Mouse (Mus musculus): ENCODE measurements around the gene Krt76. TPM values are rescaled to one million over a fixed set of nuclear protein-coding genes. Genes with fewer than 3 reads are reported as not detected.

The Krt76 gene
- total RNA-seq, 2 experiments from 2014 or later = not detected

DNA sequence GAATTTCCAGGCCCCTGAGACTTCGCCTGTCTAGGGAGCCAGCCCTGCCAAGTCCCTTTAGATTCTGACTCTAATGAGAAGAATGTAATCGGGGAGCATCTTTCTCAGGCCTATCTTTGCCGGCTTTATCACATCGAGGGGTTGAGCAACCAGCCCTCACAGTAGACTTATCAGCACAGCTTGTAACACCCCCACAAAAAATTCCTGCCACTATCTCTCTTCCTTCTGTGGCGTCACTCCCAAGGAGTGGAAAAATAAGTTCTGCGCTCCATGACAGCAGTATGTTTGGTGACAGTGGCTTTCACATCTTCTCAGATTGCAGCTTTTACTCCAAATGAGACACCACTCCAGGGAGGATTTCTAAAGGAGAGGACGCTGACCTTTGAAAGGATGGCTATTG lies 26.0 kb downstream of the Krt76 start:
- intact Hi-C loops (cut with DNase I) = no loop called here
- DNase-seq = no peak

DNA sequence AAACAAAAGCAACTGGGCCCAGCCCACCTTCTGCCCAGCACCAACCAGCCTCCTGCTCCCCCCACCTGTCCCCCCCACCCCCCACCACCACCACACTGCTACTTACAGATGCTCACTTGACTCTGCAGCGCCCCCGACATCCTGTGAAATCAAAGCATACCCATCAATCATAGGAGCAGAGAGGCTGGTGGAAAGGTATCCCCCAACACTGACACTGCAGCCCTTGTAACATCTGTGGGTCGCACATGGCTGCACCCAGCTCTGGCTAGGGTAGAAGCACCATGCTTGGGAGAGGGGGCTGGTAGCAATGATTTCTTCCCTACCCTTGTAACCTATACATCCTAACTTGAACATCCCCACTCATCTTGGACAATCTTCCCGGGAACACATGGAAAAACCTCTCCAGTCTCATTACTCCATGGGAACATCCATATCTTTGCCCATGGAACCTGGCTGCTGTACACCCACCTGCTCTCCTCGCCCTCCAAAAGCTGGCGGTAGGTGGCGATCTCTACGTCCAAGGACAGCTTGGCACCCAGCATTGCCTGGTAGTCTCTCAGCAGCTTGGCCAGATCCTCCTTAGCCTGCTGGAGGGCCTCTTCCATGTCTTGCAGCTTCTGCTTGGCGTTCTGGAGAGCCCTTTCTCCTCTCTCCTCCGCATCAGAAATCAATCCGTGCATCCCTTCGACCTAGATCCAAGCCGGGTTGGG lies 32.1 kb downstream of the Krt76 start:
- intact Hi-C loops (cut with DNase I) = no loop called here
- peak; percentile 2 to 12 for DNase-seq

DNA sequence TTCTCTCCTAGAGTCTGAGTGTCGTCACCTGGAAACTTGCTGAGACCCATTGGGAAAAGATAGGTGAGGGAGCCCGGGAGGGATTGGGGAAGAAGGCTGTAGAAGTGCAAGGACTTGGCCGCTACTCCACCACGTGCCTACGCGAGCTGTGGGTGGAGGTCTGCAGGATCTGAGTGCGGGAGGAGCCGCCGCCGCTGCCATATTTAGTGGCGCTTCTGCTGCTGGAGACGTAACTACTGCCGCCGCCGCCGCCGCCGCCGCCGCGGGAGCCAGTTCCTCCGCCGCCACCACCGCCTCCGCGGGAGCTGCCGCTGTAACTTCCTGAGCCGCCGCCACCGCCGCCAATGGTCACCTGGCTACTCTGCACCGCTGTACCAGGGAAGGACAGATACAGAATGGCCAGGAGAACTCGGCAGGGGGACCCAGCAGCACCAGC lies 33.0 kb downstream of the Krt76 start:
- intact Hi-C loops (cut with DNase I) = no loop called here

DNA sequence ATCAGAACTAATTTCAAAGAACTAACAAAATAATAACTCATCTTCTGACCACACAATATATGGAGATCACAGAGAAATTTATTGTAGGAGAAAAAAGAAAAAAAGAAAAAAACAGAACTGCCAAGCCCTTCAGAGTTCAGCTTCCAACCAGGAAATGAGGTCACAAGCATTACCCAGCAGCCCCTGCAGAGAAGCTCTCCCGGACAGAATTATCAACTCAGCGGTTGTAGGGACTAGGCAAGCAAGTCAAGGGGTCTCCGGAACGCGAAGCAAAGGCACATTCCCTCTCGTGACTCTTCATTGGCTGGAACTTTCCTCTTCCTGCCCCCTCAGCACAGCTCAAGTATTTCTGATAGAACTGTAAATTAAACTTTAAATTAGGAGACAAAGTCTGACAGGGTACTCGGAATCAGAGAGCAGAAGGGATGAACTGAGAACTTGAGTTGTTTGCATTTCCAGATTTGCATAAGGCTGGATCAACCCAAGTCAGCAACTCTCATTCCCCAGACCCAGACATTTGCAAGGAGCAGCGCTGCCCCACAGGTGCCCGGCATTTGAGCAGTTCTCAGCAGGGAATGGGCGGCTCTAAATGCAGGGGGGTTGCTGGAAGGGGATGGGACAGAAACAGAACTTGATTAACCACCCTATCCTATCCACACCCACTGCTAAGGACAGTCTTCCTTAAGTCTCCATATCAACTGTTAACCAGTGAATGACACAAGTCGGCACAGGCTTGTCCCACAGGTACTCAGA lies 33.9 kb downstream of the Krt76 start:
- intact Hi-C loops (cut with DNase I) = no loop called here

More for the DNA sequence above, 33.0 kb downstream of the Krt76 start:
- peak; percentile 28 to 39 for DNase-seq

DNA sequence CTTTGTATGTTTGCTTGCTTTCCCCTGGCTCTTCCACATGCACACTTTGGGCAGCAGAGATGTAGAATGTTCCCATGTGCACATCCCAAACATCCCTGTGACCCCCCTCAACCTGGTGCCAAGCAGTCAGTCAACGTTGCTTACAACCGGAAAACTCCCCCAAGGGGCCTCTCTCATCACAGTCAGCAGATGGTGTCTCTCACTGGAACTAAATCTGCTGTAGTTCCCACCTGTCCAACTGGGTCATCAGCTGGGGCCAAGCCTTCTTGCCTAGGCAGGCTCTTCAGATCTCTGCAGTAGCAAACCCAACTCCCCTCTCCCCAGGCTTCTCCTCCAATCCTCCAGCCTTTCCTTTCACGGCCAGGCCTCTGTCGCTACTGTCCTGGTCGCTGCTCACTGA lies 36.0 kb downstream of the Krt76 start:
- intact Hi-C loops (cut with DNase I) = no loop called here
- no peak for DNase-seq

More for the DNA sequence above, 33.9 kb downstream of the Krt76 start:
- DNase-seq = peak in 1 of 2 experiments; percentile 4

DNA sequence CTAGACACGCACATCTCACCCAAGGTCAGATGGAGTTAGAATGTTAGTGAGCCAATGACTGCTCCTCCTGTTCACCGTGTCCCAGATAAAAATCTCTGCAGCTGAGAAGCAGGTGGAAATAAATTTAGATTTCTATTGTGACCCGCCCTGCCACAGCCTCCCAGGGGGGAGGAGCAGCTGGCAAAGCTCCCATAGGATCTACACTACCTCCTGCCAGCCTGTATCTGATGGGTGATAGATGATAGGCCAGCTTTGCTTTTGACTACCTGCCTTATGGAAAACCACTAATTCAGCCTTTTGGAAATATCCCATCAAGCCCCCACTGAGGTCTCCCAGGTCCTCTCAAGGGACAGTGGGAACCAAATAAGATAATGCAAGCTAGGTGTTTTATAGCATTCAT lies 37.0 kb downstream of the Krt76 start:
- intact Hi-C loops (cut with DNase I) = no loop called here
- no peak for DNase-seq

DNA sequence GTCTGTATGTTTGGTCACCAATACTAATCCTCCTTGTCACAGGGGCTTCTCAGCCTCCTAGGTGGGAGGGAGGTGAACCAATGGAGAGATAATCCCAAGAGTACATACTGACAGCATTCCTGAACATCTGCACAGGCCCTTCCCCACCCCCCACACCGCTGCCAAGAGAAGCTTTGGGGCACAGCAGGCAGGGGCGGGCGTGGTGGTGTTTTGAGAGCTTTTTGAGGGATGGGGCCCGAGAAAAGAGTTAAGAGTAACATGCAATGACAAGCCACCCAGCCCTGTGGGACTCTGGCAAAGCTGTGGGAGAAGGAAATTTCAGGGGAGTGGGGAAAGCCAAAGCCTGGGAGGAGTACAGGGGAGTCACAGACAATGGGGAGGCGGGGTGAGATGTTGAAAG lies 38.4 kb downstream of the Krt76 start:
- intact Hi-C loops (cut with DNase I) = no loop called here
- no peak for DNase-seq

DNA sequence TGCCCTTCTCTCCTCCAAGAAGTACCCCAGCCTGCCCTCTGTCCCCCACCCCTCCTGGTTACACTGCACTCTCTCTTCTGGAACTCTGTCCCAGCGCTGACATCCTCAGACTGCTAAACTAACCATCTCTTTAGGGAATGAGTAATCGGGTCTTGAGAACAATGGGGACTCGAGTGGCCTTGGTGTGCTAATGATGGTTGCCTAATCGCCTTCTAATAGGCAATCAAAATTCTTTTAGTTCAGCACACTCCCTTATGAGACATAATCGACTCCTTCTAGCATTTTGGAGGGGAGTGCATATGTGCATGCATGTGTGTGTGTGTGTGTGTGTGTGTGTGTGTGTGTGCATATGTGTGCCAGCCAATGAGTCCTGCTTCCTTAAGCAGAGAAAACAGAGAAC lies 40.1 kb downstream of the Krt76 start:
- intact Hi-C loops (cut with DNase I) = no loop called here
- no peak for DNase-seq

DNA sequence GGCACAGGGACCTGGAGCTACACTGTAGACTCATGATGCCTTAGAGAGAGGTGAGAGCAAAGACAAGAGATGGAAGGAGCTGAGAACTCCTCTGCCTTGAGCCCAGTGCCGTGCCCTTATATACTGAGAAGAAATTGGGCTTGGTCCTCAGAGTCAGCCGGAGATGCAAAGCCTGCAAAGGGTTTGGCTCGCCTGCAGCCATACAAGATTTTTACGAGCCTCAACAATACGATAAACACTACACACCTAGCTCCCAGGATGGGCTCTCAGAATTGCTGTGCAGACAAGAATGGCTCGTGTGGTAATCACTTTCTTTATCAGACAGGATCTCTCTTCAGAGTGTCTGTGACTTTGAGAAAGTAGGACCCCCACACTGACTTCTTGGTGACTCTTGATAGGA lies 42.0 kb downstream of the Krt76 start, which contains the start of gene Krt1:
Gene Krt1, minus strand, starts transcription at position 101 of the 400 bp plus-strand sequence.
- no peak for DNase-seq
- intact Hi-C loops (cut with DNase I) = no loop called here

DNA sequence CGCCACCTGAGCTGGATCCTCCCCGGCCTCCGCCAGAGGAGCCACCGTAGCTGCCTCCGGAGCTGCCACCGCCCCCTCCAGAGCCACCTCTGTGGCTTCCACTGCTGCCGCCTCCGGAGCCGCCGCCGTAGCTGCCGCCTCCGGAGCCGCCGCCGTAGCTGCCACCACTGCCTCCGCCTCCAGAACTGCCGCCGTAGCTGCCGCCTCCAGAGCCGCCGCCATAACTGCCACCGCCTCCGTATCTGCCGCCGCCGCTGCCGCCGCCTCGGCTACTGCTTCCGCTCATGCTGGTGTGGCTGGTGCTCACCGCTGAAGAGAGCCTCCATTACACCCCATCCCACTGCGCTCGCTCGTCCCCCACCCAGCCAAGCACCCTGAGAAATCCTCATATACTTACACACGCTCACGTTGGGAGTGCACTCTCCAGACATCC lies 46.7 kb downstream of the Krt76 start:
- intact Hi-C loops (cut with DNase I) = no loop called here
- peak; percentile 19 to 21 for DNase-seq

DNA sequence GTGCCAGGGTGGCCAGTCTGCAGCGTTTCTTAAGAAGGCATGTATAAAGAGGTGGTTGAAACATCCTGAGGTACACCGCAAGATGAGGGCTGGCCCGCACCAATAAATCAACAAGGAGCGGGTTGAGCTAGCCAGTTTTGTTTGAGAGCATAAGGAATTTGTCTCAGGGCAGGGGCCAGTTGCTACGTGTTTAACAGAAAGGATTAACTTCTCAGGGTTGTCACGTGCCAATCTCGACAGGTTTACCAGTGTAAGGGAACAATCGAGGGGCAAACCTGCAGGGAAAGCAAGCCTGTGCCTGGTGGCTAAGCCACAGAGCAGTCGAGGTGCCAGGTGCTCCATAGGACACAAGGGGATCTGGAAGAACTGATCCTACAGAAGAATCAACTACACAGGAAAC lies 49.5 kb downstream of the Krt76 start:
- intact Hi-C loops (cut with DNase I) = no loop called here

DNA sequence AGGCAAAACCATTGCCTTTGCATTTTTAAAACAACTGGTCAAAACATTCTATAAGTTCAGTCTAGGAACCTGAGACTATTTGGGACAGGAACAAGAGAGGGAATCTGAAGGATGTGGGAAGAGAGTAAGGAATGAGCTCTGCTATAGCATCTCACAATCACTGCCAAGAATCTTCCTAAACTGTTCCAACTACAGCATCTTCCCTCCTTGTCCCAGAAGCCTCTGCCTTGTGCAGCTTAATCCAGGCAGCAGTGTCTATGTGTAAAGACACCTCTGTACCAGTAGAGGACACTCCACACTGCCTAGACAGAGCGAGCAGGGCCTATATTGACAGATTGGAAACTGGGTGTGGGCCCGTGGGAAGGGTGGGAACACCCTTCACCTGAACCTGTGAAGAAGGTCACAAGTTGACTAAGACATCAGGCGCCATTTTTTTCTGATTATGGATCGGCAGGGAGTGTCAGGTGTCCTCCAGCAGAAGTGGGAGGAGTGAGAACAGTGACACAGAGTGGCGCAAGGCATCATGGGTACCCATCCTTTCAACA lies 57.9 kb downstream of the Krt76 start:
- intact Hi-C loops (cut with DNase I) = no loop called here

More for the DNA sequence above, 49.5 kb downstream of the Krt76 start:
- DNase-seq = no peak

More for the DNA sequence above, 57.9 kb downstream of the Krt76 start:
- DNase-seq = no peak

Small RNAs within 50 kb of the gene (microRNA-seq; reads per million reads assigned to microRNA genes)
- gene Gm44356 = 0 reads per million in 2 experiments

Other genes starting within 250 kb of the Krt76 start
- gene Gm5478, start 245.5 kb downstream of the Krt76 start, total RNA-seq (2021) = not detected
- under 1 TPM; 0.12 to 0.15 TPM for gene Krt6b, start 212.6 kb downstream of the Krt76 start, total RNA-seq (2021)
- gene Krt6a, start 198.6 kb downstream of the Krt76 start, total RNA-seq (2021) = not detected
- gene Krt5, start 180.0 kb downstream of the Krt76 start, total RNA-seq (2021) = not detected
- not detected for gene Krt71, start 149.8 kb downstream of the Krt76 start, total RNA-seq (2021)
- gene Krt72, start 106.5 kb downstream of the Krt76 start, total RNA-seq (2021) = not detected
- gene Krt73, start 90.6 kb downstream of the Krt76 start, total RNA-seq (2021) = not detected
- not detected for gene Krt2, start 74.8 kb downstream of the Krt76 start, total RNA-seq (2021)
- not detected for gene Krt1, start 42.1 kb downstream of the Krt76 start, total RNA-seq (2021)
- gene Krt77, start 23.2 kb downstream of the Krt76 start, total RNA-seq (2021) = not detected
- gene Krt4, start 31.8 kb upstream of the Krt76 start, total RNA-seq (2021) = not detected
- gene Krt79, start 47.4 kb upstream of the Krt76 start, total RNA-seq (2021) = under 1 TPM; 0.36 to 0.40 TPM
- gene Krt78, start 61.4 kb upstream of the Krt76 start, total RNA-seq (2021) = not detected
- 1 to 10 TPM; 3.5 to 4.8 TPM for gene Krt8, start 111.6 kb upstream of the Krt76 start, total RNA-seq (2021)
- gene Krt18, start 135.3 kb upstream of the Krt76 start, total RNA-seq (2021) = 1 to 10 TPM; 6.5 to 7.2 TPM
- 100 to 1,000 TPM; 149 to 154 TPM for gene Eif4b, start 180.9 kb upstream of the Krt76 start, total RNA-seq (2021)
- gene Tns2, start 207.5 kb upstream of the Krt76 start, total RNA-seq (2021) = 100 to 1,000 TPM in 1 of 2 experiments, 10 to 100 TPM in 1; 95.1 to 108 TPM
- 10 to 100 TPM; 19.1 to 22.2 TPM for gene Spryd3, start 243.3 kb upstream of the Krt76 start, total RNA-seq (2021)

Data from heart, postnatal 10 days (tissue).